Mouse (Mus musculus): ENCODE results near the gene 2610021A01Rik.
"Not testable (repeated sequence)": the region's sequence is repeated elsewhere in the genome, so short reads cannot be mapped to it uniquely, and the experiment has no call there.

Gene 2610021A01Rik

GRCm38 (mm10) chr7:41599034-41599813, at the start of gene 2610021A01Rik:
2610021A01Rik (plus strand) TSS chr7:41599230.
- DNase-seq: peak; percentile 90

- DNase-seq: no peak
Measured at GRCm38 (mm10) chr7:41560681-41561080, 38.3 kb upstream of the 2610021A01Rik start.

GRCm38 (mm10) chr7:41573562-41573961, 25.5 kb upstream of the 2610021A01Rik start, which contains the start of gene Gm6871:
Gm6871 (minus strand) TSS chr7:41573662.
- DNase-seq: not testable (repeated sequence)

GRCm38 (mm10) chr7:41577956-41578355, 21.1 kb upstream of the 2610021A01Rik start:
- no peak for DNase-seq

- DNase-seq: no peak
Measured at GRCm38 (mm10) chr7:41582028-41582427, 17.0 kb upstream of the 2610021A01Rik start.

- DNase-seq: not testable (repeated sequence)
Measured at GRCm38 (mm10) chr7:41587831-41588230, 11.2 kb upstream of the 2610021A01Rik start.

GRCm38 (mm10) chr7:41598615-41599014, 415 bp upstream of the 2610021A01Rik start:
- DNase-seq: peak; percentile 7

- DNase-seq: no peak
Measured at GRCm38 (mm10) chr7:41599932-41600548, 1.0 kb downstream of the 2610021A01Rik start.

GRCm38 (mm10) chr7:41611654-41612053, 12.6 kb downstream of the 2610021A01Rik start:
- DNase-seq: no peak

- not testable (repeated sequence) for DNase-seq
Measured at GRCm38 (mm10) chr7:41616241-41616640, 17.2 kb downstream of the 2610021A01Rik start.

GRCm38 (mm10) chr7:41632409-41633220, 33.6 kb downstream of the 2610021A01Rik start, which contains the start of gene Zfp788:
Zfp788 (plus strand) TSS chr7:41633203.
- DNase-seq: peak; percentile 91

GRCm38 (mm10) chr7:41633221-41633984, 34.4 kb downstream of the 2610021A01Rik start:
- DNase-seq: peak; percentile 85

- not testable (repeated sequence) for DNase-seq
Measured at GRCm38 (mm10) chr7:41674326-41674725, 75.3 kb downstream of the 2610021A01Rik start.
